15 mouse cellular contexts compared by ENCODE assay signal in genomic region chr5:91475241-91475640, GRCm38 (mm10).
"Had no signal": no experiment of that assay in that cellular context is flagged by ENCODE, and none has a peak within 500 bp of the region (broad histone marks: within the 10 kb centered on the region; RNA-seq: fewer than 3 reads in every experiment).

No protein-coding gene starts in this region.

- ATAC-seq: intestine, embryonic 15.5 days had no signal

- H3K27me3 ChIP-seq: intestine, embryonic 15.5 days; kidney, embryonic 15.5 days; liver, embryonic 13.5 days had no signal

- H3K9ac ChIP-seq: intestine, embryonic 15.5 days; kidney, embryonic 15.5 days; liver, embryonic 13.5 days had no signal

- H3K4me3 ChIP-seq: intestine, embryonic 15.5 days; kidney, embryonic 15.5 days; liver, embryonic 13.5 days had no signal

- H3K4me1 ChIP-seq: intestine, embryonic 15.5 days; kidney, embryonic 15.5 days; liver, embryonic 13.5 days had no signal

- H3K4me2 ChIP-seq: intestine, embryonic 15.5 days; kidney, embryonic 15.5 days; liver, embryonic 13.5 days; midbrain, embryonic 11.5 days had no signal

- DNase-seq: kidney, adult 11 months; kidney, adult 8-10 months; kidney, postnatal 10 days; kidney, postnatal 4 days; liver, embryonic 13.5 days; lung, adult 2 months; lung, postnatal 14 days; lung, postnatal 4 days; midbrain, embryonic 14.5 days; right cerebral cortex, postnatal 25 days; thymus, postnatal 25 days had no signal

- H3K36me3 ChIP-seq: intestine, embryonic 15.5 days; kidney, embryonic 15.5 days; liver, embryonic 13.5 days had no signal

- H3K27ac ChIP-seq: intestine, embryonic 15.5 days; kidney, embryonic 15.5 days; liver, embryonic 13.5 days; stomach, postnatal 0 days had no signal

- H3K9me3 ChIP-seq: intestine, embryonic 15.5 days; kidney, embryonic 15.5 days; liver, embryonic 13.5 days had no signal
